Mouse (Mus musculus) neutrophil, adult 5-6 weeks (primary cell): ENCODE data around the gene Dnajc8. TPM values are rescaled to one million over a fixed set of nuclear protein-coding genes. Genes with fewer than 3 reads are reported as not detected.
"Not testable (repeated sequence)": the region's sequence is repeated elsewhere in the genome, so short reads cannot be mapped to it uniquely, and the experiment has no call there.

Experiments
- ATAC-seq: fragments of 151-379, 151-347 bp; 2 replicates; pipeline ENCODE4 v1.8.0; 2017; ENCODE audit warnings: mild to moderate bottlenecking, moderate TSS enrichment; ENCODE audit not compliant: insufficient number of reproducible peaks, poor library complexity, low FRiP score, severe bottlenecking; ENCODE audit errors: extremely low read depth
- total RNA-seq: library from RNA; stranded (forward); fragments of 200-1000 nt; gene quantifications from 2 replicates; pipeline ENCODE4 v1.2.3, GENCODE M21; 2017

Gene Dnajc8
- total RNA-seq, 1 experiment from 2014 or later, result 327 TPM

DNA sequence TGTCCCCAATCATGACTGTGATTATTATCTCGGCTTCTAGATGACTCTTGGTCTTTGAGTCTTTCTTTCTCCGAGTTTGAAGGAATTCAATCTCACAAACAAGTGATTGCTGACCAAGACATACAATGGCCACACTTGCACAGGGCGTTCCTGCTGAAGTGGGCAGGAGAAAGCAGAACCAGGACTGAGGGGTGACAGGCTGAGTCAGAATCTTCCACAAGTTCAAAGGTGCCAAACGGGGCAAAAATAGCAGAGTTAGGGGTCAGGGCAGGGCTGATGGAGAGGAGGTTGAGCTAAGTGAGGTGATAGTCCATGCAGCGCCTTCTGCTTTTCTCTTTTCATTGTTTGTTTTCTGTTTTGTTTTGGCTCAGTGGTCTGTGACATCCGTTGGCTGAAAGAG is 65.1 kb downstream of the Dnajc8 start:
- ATAC-seq, result no peak

DNA sequence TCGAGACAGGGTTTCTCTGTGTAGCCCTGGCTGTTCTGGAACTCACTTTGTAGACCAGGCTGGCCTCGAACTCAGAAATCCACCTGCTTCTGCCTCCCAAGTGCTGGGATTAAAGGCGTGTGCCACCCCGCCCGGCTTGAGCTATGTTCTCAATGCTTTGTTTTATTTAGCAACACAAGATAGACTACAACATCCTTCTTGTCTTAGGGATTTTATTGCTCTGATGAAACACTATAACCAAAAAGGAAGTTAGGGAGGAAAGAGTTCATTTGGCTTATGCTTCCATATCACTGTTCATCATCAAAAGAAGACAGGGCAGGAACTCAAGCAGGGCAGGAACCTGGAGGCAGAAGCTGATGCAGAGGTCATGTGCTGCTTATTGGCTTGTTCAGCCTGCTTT is 65.9 kb downstream of the Dnajc8 start:
- not testable (repeated sequence) for ATAC-seq

Other genes starting within 250 kb of the Dnajc8 start
- not detected in 2 replicates for gene Rab42, start 232.2 kb upstream of the Dnajc8 start, total RNA-seq
- gene Trnau1ap, start 206.0 kb upstream of the Dnajc8 start, total RNA-seq, result 24.9 and 29.7 TPM in 2 replicates
- gene Rcc1, start 181.9 kb upstream of the Dnajc8 start, total RNA-seq, result 3.3 and 7.9 TPM in 2 replicates
- gene Phactr4, start 113.1 kb upstream of the Dnajc8 start, total RNA-seq, result 7.8 and 8.0 TPM in 2 replicates
- gene Med18, start 71.6 kb upstream of the Dnajc8 start, total RNA-seq, result 2.9 and 10.1 TPM in 2 replicates
- gene Sesn2, start 25.0 kb upstream of the Dnajc8 start, total RNA-seq, result 30.6 and 33.4 TPM in 2 replicates
- 127 and 138 TPM in 2 replicates for gene Atpif1, start 1.9 kb upstream of the Dnajc8 start, total RNA-seq
- gene Ptafr, start 28.5 kb downstream of the Dnajc8 start, total RNA-seq, result 135 and 136 TPM in 2 replicates
- gene Eya3, start 103.4 kb downstream of the Dnajc8 start, total RNA-seq, result 23.4 and 27.0 TPM in 2 replicates
- 2.8 and 3.1 TPM in 2 replicates for gene Xkr8, start 197.0 kb downstream of the Dnajc8 start, total RNA-seq
- gene Smpdl3b, start 221.7 kb downstream of the Dnajc8 start, total RNA-seq, result 2.6 and 4.7 TPM in 2 replicates
- gene Rpa2, start 232.8 kb downstream of the Dnajc8 start, total RNA-seq, result 24.2 and 32.4 TPM in 2 replicates